Mouse (Mus musculus) stomach, postnatal 0 days (tissue): ENCODE measurements at regions not wholly inside any gene's neighbourhood (a gene's known extent, or its start where the extent isn't known, plus 50 kb on each side); places are given as distances from the start of the nearest gene placed in this dataset.

ENCODE experiments used
- CTCF ChIP-seq: IDR thresholded peaks from 2 replicates; pipeline ENCODE4 v1.5.1; 2016; ENCODE audit warnings: antibody characterized with exemption, low read depth, mild to moderate bottlenecking, moderate library complexity
- EP300 ChIP-seq: optimal IDR thresholded peaks from 2 replicates; pipeline ENCODE3; 2016; ENCODE audit warnings: antibody characterized with exemption

DNA sequence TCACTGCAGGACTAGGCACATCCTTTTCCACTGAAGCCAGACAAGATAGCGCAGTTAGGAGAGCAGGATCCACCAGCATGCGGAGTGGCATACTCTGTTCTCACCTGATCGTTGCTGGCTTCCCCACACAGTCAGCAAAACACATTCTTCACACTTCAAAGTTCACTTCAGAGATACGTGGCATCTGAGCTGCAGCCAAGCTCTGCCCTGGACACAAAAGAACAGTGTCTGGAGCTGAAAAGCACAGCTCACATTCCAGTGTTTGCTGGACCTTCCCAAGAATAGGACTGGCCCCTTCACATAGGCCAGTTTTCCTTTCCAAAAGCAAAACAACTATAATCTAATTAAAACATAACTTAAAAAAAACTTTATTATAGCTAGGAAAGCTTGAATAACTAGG is 264.7 kb upstream of the Spred2 start:
- TF ChIP-seq CTCF, result no peak
- TF ChIP-seq EP300, result no peak
